Mouse (Mus musculus) embryonic facial prominence, embryonic 15.5 days (tissue): ENCODE results near the gene Lysmd3. TPM values are rescaled to one million over a fixed set of nuclear protein-coding genes. Genes with fewer than 3 reads are reported as not detected.
A peak's percentile ranks its signal among the peaks of the same experiment; 100 is the strongest.
"Not testable (repeated sequence)": the region's sequence is repeated elsewhere in the genome, so short reads cannot be mapped to it uniquely, and the experiment has no call there.

Experiments used
- ATAC-seq: fragments of 200-750 bp; cut with Nextera tagmentation; 2 replicates; pipeline ENCODE4 v1.8.0; 2017; ENCODE audit warnings: low read depth, moderate TSS enrichment; ENCODE audit not compliant: insufficient number of reproducible peaks, low FRiP score, low TSS enrichment
- H3K27ac ChIP-seq: fragments of 300-500 bp; sonication (generic); replicated peaks from 2 replicates; pipeline ENCODE4 v1.5.1; 2015; ENCODE audit warnings: mild to moderate bottlenecking, inconsistent platforms
- H3K27me3 ChIP-seq: fragments of 300-500 bp; sonication (generic); 2 replicates; pipeline ENCODE4 v1.6.1; 2015; ENCODE audit warnings: inconsistent platforms
- H3K36me3 ChIP-seq: fragments of 300-500 bp; sonication (generic); 2 replicates; pipeline ENCODE4 v1.6.1; 2015; ENCODE audit warnings: mild to moderate bottlenecking, inconsistent platforms
- H3K4me1 ChIP-seq: fragments of 300-500 bp; sonication (generic); 2 replicates; pipeline ENCODE4 v1.6.1; 2015; ENCODE audit warnings: inconsistent platforms
- H3K4me2 ChIP-seq: fragments of 300-500 bp; sonication (generic); replicated peaks from 2 replicates; pipeline ENCODE4 v1.6.1; 2015; ENCODE audit warnings: mild to moderate bottlenecking, inconsistent platforms
- H3K4me3 ChIP-seq: fragments of 300-500 bp; sonication (generic); replicated peaks from 2 replicates; pipeline ENCODE4 v1.5.1; 2015; ENCODE audit warnings: mild to moderate bottlenecking, inconsistent platforms
- H3K9ac ChIP-seq: fragments of 300-500 bp; sonication (generic); 2 replicates; pipeline ENCODE4 v1.6.1; 2015; ENCODE audit warnings: inconsistent platforms
- H3K9me3 ChIP-seq: fragments of 300-500 bp; sonication (generic); replicated peaks from 2 replicates; pipeline ENCODE4 v1.6.1; 2016; ENCODE audit warnings: inconsistent platforms
- WGBS: fragments of 180-500 bp; shearing (Covaris S2); methylation state at CpG from one replicate; pipeline ENCODE4 v1.1.7; 2015; 5-methylcytosine and 5-hydroxymethylcytosine counted together
- polyA plus RNA-seq: library from polyadenylated mRNA; unstranded; fragments of >200 nt; fragmentation: Nextera tagmentation; extraction: Ambion mirVana; gene quantifications from 2 replicates; pipeline ENCODE4 v1.2.1, GENCODE M21; 2015

Lysmd3 gene
- polyA plus RNA-seq, 1 experiment from 2014 or later = 25.8 TPM

GRCm38 (mm10) chr13:81642491-81643149 is 14.8 kb upstream of the Lysmd3 start:
- Histone ChIP-seq H3K27ac (no peak overlapping the region), H3K9ac (no peak overlapping the region), H3K27me3 (no peaks in the 10 kb centered on the region), H3K36me3 (no peaks in the 10 kb centered on the region), H3K4me2 (no peak overlapping the region), H3K9me3 (no peaks in the 10 kb centered on the region), H3K4me1 (0 out of 2 replicates have a peak, but pooled peaks cover 7% of the 10 kb centered on the region), H3K4me3 (no peak overlapping the region)
- WGBS = 48% methylated on average over 7 of the region's 7 CpGs
- no peak for ATAC-seq

GRCm38 (mm10) chr13:81644047-81644565 is 13.4 kb upstream of the Lysmd3 start:
- Histone ChIP-seq H3K9ac (no peak overlapping the region), H3K27me3 (no peaks in the 10 kb centered on the region), H3K4me1 (0 out of 2 replicates have a peak, but pooled peaks cover 7% of the 10 kb centered on the region), H3K36me3 (no peaks in the 10 kb centered on the region), H3K4me3 (no peak overlapping the region), H3K9me3 (no peaks in the 10 kb centered on the region), H3K4me2 (no peak overlapping the region), H3K27ac (no peak overlapping the region)
- 0 out of 2 replicates have a peak, but pooled peaks have one; percentile 47 for ATAC-seq
- 86% methylated on average over 11 of the region's 11 CpGs for WGBS

GRCm38 (mm10) chr13:81646348-81646747 is 11.1 kb upstream of the Lysmd3 start:
- no peaks in the 10 kb centered on the region for H3K9me3 ChIP-seq

DNA sequence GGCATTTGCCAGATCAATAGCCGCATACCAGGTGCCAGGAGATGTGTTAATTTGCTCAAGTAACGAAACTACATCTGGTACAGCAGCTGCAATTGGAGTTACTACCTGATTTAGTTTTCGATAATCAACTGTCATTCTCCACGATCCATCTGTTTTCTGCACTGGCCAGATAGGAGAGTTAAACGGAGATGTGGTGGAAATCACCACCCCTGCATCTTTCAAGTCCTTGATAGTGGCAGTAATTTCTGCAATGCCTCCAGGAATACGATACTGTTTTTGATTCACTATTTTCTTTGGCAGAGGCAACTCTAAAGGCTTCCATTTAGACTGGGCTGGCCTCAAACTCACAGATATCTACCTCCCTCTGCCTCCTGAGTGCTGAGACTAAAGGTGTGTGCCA is 7.1 kb upstream of the Lysmd3 start:
- H3K4me3 ChIP-seq, ATAC-seq, H3K27me3 ChIP-seq, H3K36me3 ChIP-seq, H3K4me2 ChIP-seq, H3K9ac ChIP-seq, H3K9me3 ChIP-seq, H3K4me1 ChIP-seq, H3K27ac ChIP-seq: not testable (repeated sequence)
- WGBS = 75% methylated on average over 5 of the region's 6 CpGs

More at GRCm38 (mm10) chr13:81646348-81646747, 11.1 kb upstream of the Lysmd3 start:
- H3K27ac ChIP-seq = no peak overlapping the region
- H3K36me3 ChIP-seq = no peaks in the 10 kb centered on the region
- 83% methylated on average over 6 of the region's 6 CpGs for WGBS
- ATAC-seq = no peak
- H3K4me1 ChIP-seq = 0 out of 2 replicates have a peak, but pooled peaks cover 4% of the 10 kb centered on the region
- no peak overlapping the region for H3K4me2 ChIP-seq
- H3K27me3 ChIP-seq = no peaks in the 10 kb centered on the region
- no peak overlapping the region for H3K9ac ChIP-seq
- no peak overlapping the region for H3K4me3 ChIP-seq

DNA sequence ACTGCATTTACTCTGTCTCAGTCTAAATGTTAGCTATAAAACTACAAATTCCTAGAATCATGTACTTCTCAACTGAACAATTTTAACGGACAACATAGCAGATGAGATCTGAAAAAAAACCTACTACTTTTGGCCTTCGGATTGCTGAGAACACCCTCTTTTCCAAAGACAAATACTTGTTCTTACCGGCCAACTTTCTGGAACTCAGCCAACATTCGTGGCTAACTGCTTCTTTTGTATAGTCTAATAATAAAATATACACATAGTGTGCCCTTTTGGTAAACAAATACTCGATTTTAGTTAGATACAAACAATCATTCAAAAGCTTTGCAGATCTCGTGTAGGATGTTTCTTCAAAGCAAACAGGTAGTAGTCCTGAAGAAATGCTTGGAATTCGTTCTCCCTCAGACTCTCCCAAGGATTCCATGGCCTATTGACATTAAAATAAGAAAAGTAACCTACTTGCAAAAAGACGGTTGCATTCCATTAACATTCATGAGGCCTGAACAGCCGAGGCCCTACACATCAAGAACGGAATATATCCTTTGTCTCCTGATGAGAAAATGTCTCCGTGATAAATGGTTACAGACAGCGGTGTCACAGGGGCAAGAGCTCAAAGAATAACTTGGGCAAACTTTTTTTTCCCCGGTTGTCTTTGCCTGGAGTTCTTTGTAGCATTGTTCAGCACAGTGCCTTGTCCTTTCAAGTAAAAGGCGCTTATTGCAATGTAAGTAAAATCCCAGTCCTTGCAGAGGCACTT is 1.2 kb upstream of the Lysmd3 start:
- Histone ChIP-seq H3K9ac (no peak overlapping the region), H3K27ac (no peak overlapping the region), H3K4me1 (peaks cover 24% of the 10 kb centered on the region), H3K9me3 (no peaks in the 10 kb centered on the region), H3K4me3 (no peak overlapping the region), H3K27me3 (no peaks in the 10 kb centered on the region), H3K4me2 (peak overlapping the region; percentile 62; the same call in 1 of the 2 replicates), H3K36me3 (0 out of 2 replicates have a peak, but pooled peaks cover 3% of the 10 kb centered on the region)
- WGBS = 31% methylated on average over 14 of the region's 14 CpGs
- no peak for ATAC-seq

GRCm38 (mm10) chr13:81657008-81657350 is 484 bp upstream of the Lysmd3 start:
- ATAC-seq = no peak
- H3K4me2 ChIP-seq = peak overlapping the region; percentile 62
- H3K27me3 ChIP-seq = no peaks in the 10 kb centered on the region

DNA sequence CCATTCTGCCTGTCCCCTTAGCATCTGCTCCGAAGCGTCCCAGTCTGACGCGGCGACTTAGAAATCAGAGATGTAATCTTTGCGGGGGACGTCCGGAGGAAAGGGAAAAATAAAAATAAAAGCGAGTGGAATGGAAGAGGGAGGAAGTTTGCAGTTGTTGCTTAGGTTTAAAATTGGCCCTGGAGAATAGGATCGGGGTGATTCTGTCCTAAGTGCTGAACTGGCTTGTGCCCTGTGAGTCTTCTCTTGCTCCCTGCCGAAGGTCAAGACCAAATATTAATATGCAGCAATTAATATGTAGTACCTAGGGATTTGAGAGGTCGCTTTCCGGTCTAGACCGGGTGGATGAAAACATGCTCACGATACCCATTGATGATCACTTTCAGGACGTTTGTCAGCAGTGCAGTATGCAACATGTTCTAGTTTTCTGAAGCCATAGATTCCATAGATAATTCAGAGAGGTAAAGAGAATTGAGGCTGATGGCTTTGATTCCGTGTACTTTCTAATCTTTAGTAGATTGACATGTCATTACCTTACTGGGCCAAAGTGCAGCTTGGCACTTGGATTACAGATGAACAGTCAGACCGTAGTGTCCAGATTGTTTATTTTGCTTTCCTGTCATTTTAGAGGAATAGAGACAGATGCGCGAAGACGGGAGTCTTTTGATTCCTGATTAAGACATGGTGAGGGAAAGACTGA is 740 bp downstream of the Lysmd3 start:
- peaks cover 24% of the 10 kb centered on the region for H3K4me1 ChIP-seq
- no peaks in the 10 kb centered on the region for H3K27me3 ChIP-seq
- H3K4me3 ChIP-seq = peak overlapping the region; percentile 58
- H3K4me2 ChIP-seq = peak overlapping the region; percentile 62
- WGBS = 6% methylated on average over 21 of the region's 21 CpGs
- no peak for ATAC-seq
- no peaks in the 10 kb centered on the region for H3K9me3 ChIP-seq
- H3K9ac ChIP-seq = peak overlapping the region; percentile 44
- H3K27ac ChIP-seq = peak overlapping the region; percentile 76
- 0 out of 2 replicates have a peak, but pooled peaks cover 3% of the 10 kb centered on the region for H3K36me3 ChIP-seq

More at GRCm38 (mm10) chr13:81657008-81657350, 484 bp upstream of the Lysmd3 start:
- Histone ChIP-seq H3K9ac (peak overlapping the region; percentile 44), H3K36me3 (0 out of 2 replicates have a peak, but pooled peaks cover 3% of the 10 kb centered on the region), H3K27ac (peak overlapping the region; percentile 89), H3K4me3 (peak overlapping the region; percentile 58), H3K9me3 (no peaks in the 10 kb centered on the region), H3K4me1 (peaks cover 24% of the 10 kb centered on the region)
- WGBS = 24% methylated on average over 5 of the region's 5 CpGs

- ATAC-seq = 0 out of 2 replicates have a peak, but pooled peaks have one; percentile 34
- H3K4me2 ChIP-seq = no peak overlapping the region
- no peak overlapping the region for H3K27ac ChIP-seq
- 83% methylated on average over 12 of the region's 12 CpGs for WGBS
- H3K36me3 ChIP-seq = peaks cover 37% of the 10 kb centered on the region
- H3K4me1 ChIP-seq = peaks cover 10% of the 10 kb centered on the region; the same call in 1 of the 2 replicates
- H3K9me3 ChIP-seq = no peaks in the 10 kb centered on the region
- H3K4me3 ChIP-seq = no peak overlapping the region
- H3K9ac ChIP-seq = no peak overlapping the region
- no peaks in the 10 kb centered on the region for H3K27me3 ChIP-seq
Measured at GRCm38 (mm10) chr13:81663566-81664330, 6.3 kb downstream of the Lysmd3 start.

- Histone ChIP-seq H3K9me3 (no peaks in the 10 kb centered on the region), H3K4me2 (no peak overlapping the region), H3K27me3 (no peaks in the 10 kb centered on the region), H3K4me1 (0 out of 2 replicates have a peak, but pooled peaks cover 5% of the 10 kb centered on the region), H3K4me3 (no peak overlapping the region), H3K36me3 (peaks cover 41% of the 10 kb centered on the region), H3K9ac (no peak overlapping the region), H3K27ac (no peak overlapping the region)
- ATAC-seq = no peak
- 82% methylated on average over 5 of the region's 5 CpGs for WGBS
Measured at GRCm38 (mm10) chr13:81664331-81664698, 6.9 kb downstream of the Lysmd3 start.

DNA sequence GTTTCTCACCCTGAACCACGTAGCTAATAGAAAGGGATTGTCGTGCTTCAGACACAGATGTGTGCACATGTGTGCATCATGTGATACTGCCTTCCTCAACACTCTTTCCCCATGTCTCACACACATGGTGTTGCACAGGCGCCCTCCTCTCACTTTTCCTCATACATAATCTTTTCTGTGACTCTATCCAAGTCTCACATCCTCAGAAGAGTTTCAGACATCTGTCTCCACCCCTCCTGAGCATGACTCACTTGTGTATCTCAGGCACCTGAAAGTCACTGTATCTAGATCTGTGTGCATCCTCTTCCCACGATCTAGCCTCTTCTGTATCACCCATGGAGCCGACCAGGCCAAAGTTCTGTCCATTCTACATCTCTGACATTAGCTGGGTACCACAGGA is 10.2 kb downstream of the Lysmd3 start:
- H3K9ac ChIP-seq = no peak overlapping the region
- no peaks in the 10 kb centered on the region for H3K4me1 ChIP-seq
- no peak for ATAC-seq
- no peaks in the 10 kb centered on the region for H3K9me3 ChIP-seq
- H3K27ac ChIP-seq = no peak overlapping the region
- WGBS = 92% methylated on average over 5 of the region's 5 CpGs
- H3K4me2 ChIP-seq = no peak overlapping the region
- H3K36me3 ChIP-seq = peaks cover 47% of the 10 kb centered on the region
- H3K27me3 ChIP-seq = no peaks in the 10 kb centered on the region
- no peak overlapping the region for H3K4me3 ChIP-seq
